Mouse (Mus musculus): ENCODE results near the gene Slc7a8. TPM values are rescaled to one million over a fixed set of nuclear protein-coding genes. Genes with fewer than 3 reads are reported as not detected.

The Slc7a8 gene
- polyA plus RNA-seq, 1 experiment from 2014 or later = 1.5 TPM

GRCm38 (mm10) chr14:54712074-54712473 lies 69.7 kb downstream of the Slc7a8 start, which contains the start of gene Cebpe:
Gene Cebpe, minus strand, starts transcription at chr14:54712174.
- H3K4me3 ChIP-seq (ENCODE audit: low read depth, low read length) = no peak within 1 kb of the TSS
- 89% methylated on average over 7 of the region's 7 CpGs for WGBS
- H3K9ac ChIP-seq (ENCODE audit: low read length) = no peak within 1 kb of the TSS
- H3K4me2 ChIP-seq (ENCODE audit: low read depth, low read length, severe bottlenecking) = no peak within 1 kb of the TSS
- H3K4me1 ChIP-seq (replicated peaks; ENCODE audit: control insufficient read depth, insufficient read depth, low read length) = peaks cover 5% of the 10 kb centered on the region; the same call in 1 of the 2 replicates
- ATAC-seq (replicated peaks; ENCODE audit: low FRiP score) (no peak), DNase-seq (ENCODE audit: low spot score) (no peak)
- no peaks in the 10 kb centered on the region for H3K9me3 ChIP-seq (ENCODE audit: control insufficient read depth, low read length)
- H3K27me3 ChIP-seq (ENCODE audit: control insufficient read depth, insufficient read depth, low read length) = no peaks in the 10 kb centered on the region
- no peaks in the 10 kb centered on the region for H3K36me3 ChIP-seq (ENCODE audit: control insufficient read depth, insufficient read depth, low read length)
- no peak within 1 kb of the TSS for H3K27ac ChIP-seq (ENCODE audit: low read depth, low read length)

GRCm38 (mm10) chr14:54709054-54709453 lies 72.7 kb downstream of the Slc7a8 start:
- DNase-seq (ENCODE audit: low spot score) (no peak), ATAC-seq (replicated peaks; ENCODE audit: low FRiP score) (no peak)
- 84% methylated on average over 9 of the region's 9 CpGs for WGBS
- no peaks in the 10 kb centered on the region for H3K27me3 ChIP-seq (ENCODE audit: control insufficient read depth, insufficient read depth, low read length)
- H3K4me2 ChIP-seq (ENCODE audit: low read depth, low read length, severe bottlenecking) = no peak overlapping the region
- no peaks in the 10 kb centered on the region for H3K36me3 ChIP-seq (ENCODE audit: control insufficient read depth, insufficient read depth, low read length)
- no peak overlapping the region for H3K4me3 ChIP-seq (ENCODE audit: low read depth, low read length)
- H3K9ac ChIP-seq (ENCODE audit: low read length) = no peak overlapping the region
- H3K27ac ChIP-seq (ENCODE audit: low read depth, low read length) = no peak overlapping the region
- no peaks in the 10 kb centered on the region for H3K4me1 ChIP-seq (replicated peaks; ENCODE audit: control insufficient read depth, insufficient read depth, low read length)
- no peaks in the 10 kb centered on the region for H3K9me3 ChIP-seq (ENCODE audit: control insufficient read depth, low read length)

- Histone ChIP-seq H3K27me3 (ENCODE audit: control insufficient read depth, insufficient read depth, low read length) (no peaks in the 10 kb centered on the region), H3K4me2 (ENCODE audit: low read depth, low read length, severe bottlenecking) (no peak overlapping the region), H3K9ac (ENCODE audit: low read length) (no peak overlapping the region), H3K4me1 (replicated peaks; ENCODE audit: control insufficient read depth, insufficient read depth, low read length) (no peaks in the 10 kb centered on the region), H3K4me3 (ENCODE audit: low read depth, low read length) (no peak overlapping the region), H3K9me3 (ENCODE audit: control insufficient read depth, low read length) (no peaks in the 10 kb centered on the region), H3K36me3 (ENCODE audit: control insufficient read depth, insufficient read depth, low read length) (no peaks in the 10 kb centered on the region), H3K27ac (ENCODE audit: low read depth, low read length) (no peak overlapping the region)
- 62% methylated on average over 17 of the region's 17 CpGs for WGBS
- no peak for ATAC-seq (replicated peaks; ENCODE audit: low FRiP score)
- no peak for DNase-seq (ENCODE audit: low spot score)
Observed at GRCm38 (mm10) chr14:54706589-54707320, 75.0 kb downstream of the Slc7a8 start.

GRCm38 (mm10) chr14:54705844-54706243 lies 75.9 kb downstream of the Slc7a8 start:
- Histone ChIP-seq H3K27me3 (ENCODE audit: control insufficient read depth, insufficient read depth, low read length) (no peaks in the 10 kb centered on the region), H3K4me2 (ENCODE audit: low read depth, low read length, severe bottlenecking) (no peak overlapping the region), H3K9ac (ENCODE audit: low read length) (no peak overlapping the region), H3K27ac (ENCODE audit: low read depth, low read length) (no peak overlapping the region), H3K9me3 (ENCODE audit: control insufficient read depth, low read length) (no peaks in the 10 kb centered on the region), H3K4me1 (replicated peaks; ENCODE audit: control insufficient read depth, insufficient read depth, low read length) (no peaks in the 10 kb centered on the region), H3K36me3 (ENCODE audit: control insufficient read depth, insufficient read depth, low read length) (no peaks in the 10 kb centered on the region), H3K4me3 (ENCODE audit: low read depth, low read length) (no peak overlapping the region)
- no peak for ATAC-seq (replicated peaks; ENCODE audit: low FRiP score)
- 71% methylated on average over 5 of the region's 5 CpGs for WGBS
- DNase-seq (ENCODE audit: low spot score) = peak; percentile 51

GRCm38 (mm10) chr14:54703207-54703606 lies 78.5 kb downstream of the Slc7a8 start:
- H3K36me3 ChIP-seq (ENCODE audit: control insufficient read depth, insufficient read depth, low read length) = no peaks in the 10 kb centered on the region
- DNase-seq (ENCODE audit: low spot score) = peak; percentile 39
- H3K27me3 ChIP-seq (ENCODE audit: control insufficient read depth, insufficient read depth, low read length) = no peaks in the 10 kb centered on the region
- H3K27ac ChIP-seq (ENCODE audit: low read depth, low read length) = no peak overlapping the region
- H3K4me1 ChIP-seq (replicated peaks; ENCODE audit: control insufficient read depth, insufficient read depth, low read length) = no peaks in the 10 kb centered on the region
- H3K4me3 ChIP-seq (ENCODE audit: low read depth, low read length) = no peak overlapping the region
- H3K9me3 ChIP-seq (ENCODE audit: control insufficient read depth, low read length) = no peaks in the 10 kb centered on the region
- no peak overlapping the region for H3K9ac ChIP-seq (ENCODE audit: low read length)
- H3K4me2 ChIP-seq (ENCODE audit: low read depth, low read length, severe bottlenecking) = no peak overlapping the region
- 72% methylated on average over 10 of the region's 10 CpGs for WGBS
- ATAC-seq (replicated peaks; ENCODE audit: low FRiP score) = no peak

GRCm38 (mm10) chr14:54701298-54701697 lies 80.4 kb downstream of the Slc7a8 start:
- Histone ChIP-seq H3K9ac (ENCODE audit: low read length) (no peak overlapping the region), H3K4me2 (ENCODE audit: low read depth, low read length, severe bottlenecking) (no peak overlapping the region), H3K27ac (ENCODE audit: low read depth, low read length) (no peak overlapping the region), H3K9me3 (ENCODE audit: control insufficient read depth, low read length) (no peaks in the 10 kb centered on the region), H3K36me3 (ENCODE audit: control insufficient read depth, insufficient read depth, low read length) (no peaks in the 10 kb centered on the region), H3K27me3 (ENCODE audit: control insufficient read depth, insufficient read depth, low read length) (no peaks in the 10 kb centered on the region), H3K4me1 (replicated peaks; ENCODE audit: control insufficient read depth, insufficient read depth, low read length) (no peaks in the 10 kb centered on the region), H3K4me3 (ENCODE audit: low read depth, low read length) (no peak overlapping the region)
- ATAC-seq (replicated peaks; ENCODE audit: low FRiP score) = no peak
- 11% methylated on average over 6 of the region's 6 CpGs for WGBS
- peak; percentile 84 for DNase-seq (ENCODE audit: low spot score)

GRCm38 (mm10) chr14:54699586-54699985 lies 82.2 kb downstream of the Slc7a8 start:
- H3K9me3 ChIP-seq (ENCODE audit: control insufficient read depth, low read length) = no peaks in the 10 kb centered on the region
- H3K4me2 ChIP-seq (ENCODE audit: low read depth, low read length, severe bottlenecking) = no peak overlapping the region
- no peak overlapping the region for H3K9ac ChIP-seq (ENCODE audit: low read length)
- 53% methylated on average over 3 of the region's 3 CpGs for WGBS
- no peaks in the 10 kb centered on the region for H3K36me3 ChIP-seq (ENCODE audit: control insufficient read depth, insufficient read depth, low read length)
- H3K4me3 ChIP-seq (ENCODE audit: low read depth, low read length) = no peak overlapping the region
- no peaks in the 10 kb centered on the region for H3K27me3 ChIP-seq (ENCODE audit: control insufficient read depth, insufficient read depth, low read length)
- no peaks in the 10 kb centered on the region for H3K4me1 ChIP-seq (replicated peaks; ENCODE audit: control insufficient read depth, insufficient read depth, low read length)
- DNase-seq (ENCODE audit: low spot score) = peak; percentile 25
- H3K27ac ChIP-seq (ENCODE audit: low read depth, low read length) = no peak overlapping the region
- no peak for ATAC-seq (replicated peaks; ENCODE audit: low FRiP score)

- Histone ChIP-seq H3K4me2 (ENCODE audit: low read depth, low read length, severe bottlenecking) (no peak within 1 kb of the TSS), H3K9ac (ENCODE audit: low read length) (no peak within 1 kb of the TSS), H3K27me3 (ENCODE audit: control insufficient read depth, insufficient read depth, low read length) (no peaks in the 10 kb centered on the region), H3K4me1 (replicated peaks; ENCODE audit: control insufficient read depth, insufficient read depth, low read length) (no peaks in the 10 kb centered on the region), H3K36me3 (ENCODE audit: control insufficient read depth, insufficient read depth, low read length) (no peaks in the 10 kb centered on the region), H3K27ac (ENCODE audit: low read depth, low read length) (no peak within 1 kb of the TSS), H3K4me3 (ENCODE audit: low read depth, low read length) (no peak within 1 kb of the TSS), H3K9me3 (ENCODE audit: control insufficient read depth, low read length) (no peaks in the 10 kb centered on the region)
- 84% methylated on average over 4 of the region's 4 CpGs for WGBS
- ATAC-seq (replicated peaks; ENCODE audit: low FRiP score) = no peak
- peak; percentile 31 for DNase-seq (ENCODE audit: low spot score)
Observed at GRCm38 (mm10) chr14:54698733-54699132, 83.0 kb downstream of the Slc7a8 start, which contains the start of gene Gm29776. Gene Gm29776, minus strand, starts transcription at chr14:54698833.

- WGBS = 83% methylated on average over 4 of the region's 4 CpGs
- peak; percentile 30 for DNase-seq (ENCODE audit: low spot score)
- no peaks in the 10 kb centered on the region for H3K9me3 ChIP-seq (ENCODE audit: control insufficient read depth, low read length)
- H3K36me3 ChIP-seq (ENCODE audit: control insufficient read depth, insufficient read depth, low read length) = peaks cover 4% of the 10 kb centered on the region
- H3K9ac ChIP-seq (ENCODE audit: low read length) = no peak overlapping the region
- ATAC-seq (replicated peaks; ENCODE audit: low FRiP score) = no peak
- H3K4me1 ChIP-seq (replicated peaks; ENCODE audit: control insufficient read depth, insufficient read depth, low read length) = no peaks in the 10 kb centered on the region
- H3K4me2 ChIP-seq (ENCODE audit: low read depth, low read length, severe bottlenecking) = no peak overlapping the region
- H3K27me3 ChIP-seq (ENCODE audit: control insufficient read depth, insufficient read depth, low read length) = no peaks in the 10 kb centered on the region
- H3K4me3 ChIP-seq (ENCODE audit: low read depth, low read length) = no peak overlapping the region
- no peak overlapping the region for H3K27ac ChIP-seq (ENCODE audit: low read depth, low read length)
Observed at GRCm38 (mm10) chr14:54696752-54697151, 85.0 kb downstream of the Slc7a8 start.
